Mouse (Mus musculus) liver, adult 2 months (tissue): ENCODE results near the gene Nudcd3. TPM values are rescaled to one million over a fixed set of nuclear protein-coding genes. Genes with fewer than 3 reads are reported as not detected.

ENCODE experiments used
- DNase-seq: peaks from one replicate; pipeline ENCODE4 v3.0.0-alpha.2; 2011; ENCODE audit warnings: low read depth, low spot score; ENCODE audit errors: extremely low read depth
- H3K27ac ChIP-seq: fragments of 200-500 bp; replicated peaks from 2 replicates; pipeline ENCODE4 v1.5.1; 2012; ENCODE audit warnings: low read depth, mild to moderate bottlenecking, control low read depth, inconsistent platforms, low read length; ENCODE audit not compliant: insufficient read depth
- H3K27me3 ChIP-seq: fragments of 200-500 bp; 2 replicates; pipeline ENCODE4 v1.6.1; 2012; ENCODE audit warnings: mild to moderate bottlenecking, moderate library complexity, low read length, inconsistent platforms; ENCODE audit not compliant: control insufficient read depth, insufficient read depth
- H3K36me3 ChIP-seq: fragments of 200-500 bp; 2 replicates; pipeline ENCODE4 v1.6.1; 2012; ENCODE audit warnings: low read length, inconsistent platforms; ENCODE audit not compliant: control insufficient read depth, insufficient read depth
- H3K4me1 ChIP-seq: fragments of 200-500 bp; 2 replicates; pipeline ENCODE4 v1.6.1; 2011; ENCODE audit warnings: low read length; ENCODE audit not compliant: control insufficient read depth, insufficient read depth
- H3K4me3 ChIP-seq: fragments of 200-500 bp; 2 replicates; pipeline ENCODE4 v1.5.1; 2011; ENCODE audit warnings: low read depth, mild to moderate bottlenecking, control low read depth, low read length, moderate library complexity; ENCODE audit not compliant: insufficient read depth
- H3K79me2 ChIP-seq: fragments of 200-500 bp; 2 replicates; pipeline ENCODE4 v1.6.1; 2012; ENCODE audit warnings: inconsistent platforms, mild to moderate bottlenecking, low read length, moderate library complexity; ENCODE audit not compliant: control insufficient read depth, insufficient read depth
- H3K9ac ChIP-seq: fragments of 200-500 bp; 2 replicates; pipeline ENCODE4 v1.6.1; 2012; ENCODE audit warnings: low read depth, mild to moderate bottlenecking, control low read depth, inconsistent platforms, low read length
- CTCF ChIP-seq: fragments of 200-500 bp; IDR thresholded peaks from 2 replicates; pipeline ENCODE4 v1.5.1; 2011; ENCODE audit warnings: low read depth, low read length, control low read depth
- POLR2A ChIP-seq: fragments of 200-500 bp; IDR thresholded peaks from 2 replicates; pipeline ENCODE4 v1.6.1; 2011; ENCODE audit warnings: low read length, control low read depth; ENCODE audit not compliant: insufficient read depth; ENCODE audit errors: extremely low read depth
- WGBS: fragments of 180-500 bp; shearing (Covaris S2); methylation state at CpG from one replicate; pipeline ENCODE4 v1.1.7; 2018; 5-methylcytosine and 5-hydroxymethylcytosine counted together
- polyA plus RNA-seq: library from polyadenylated mRNA; depleted of rRNA; stranded (reverse); fragments of >200 nt; gene quantifications from 2 replicates; pipeline ENCODE4 v1.2.3, GENCODE M21; 2012
- total RNA-seq: library from RNA; depleted of rRNA; stranded (reverse); fragments of >200 nt; gene quantifications from 2 replicates; pipeline ENCODE4 v1.2.3, GENCODE M21; 2014

Gene Nudcd3
- total and polyA plus RNA-seq, 2 experiments, result 10.6 to 16.7 TPM

- H3K4me1 ChIP-seq, result no peaks in the 10 kb centered on the region
- no peaks in the 10 kb centered on the region for H3K27me3 ChIP-seq
- no peaks in the 10 kb centered on the region; the same call in 1 of the 2 replicates for H3K79me2 ChIP-seq
- H3K36me3 ChIP-seq, result no peaks in the 10 kb centered on the region
- H3K4me3 ChIP-seq, result no peak overlapping the region
- no peak overlapping the region for H3K27ac ChIP-seq
- no peak for DNase-seq
- H3K9ac ChIP-seq, result no peak overlapping the region
- TF ChIP-seq POLR2A (no peak), CTCF (no peak)
- 81% methylated on average over 1 of the region's 1 CpGs for WGBS
Observed at GRCm38 (mm10) chr11:6130578-6130977, 69.6 kb downstream of the Nudcd3 start.

- no peaks in the 10 kb centered on the region for H3K27me3 ChIP-seq
- WGBS, result 100% methylated on average over 1 of the region's 1 CpGs
- H3K79me2 ChIP-seq, result no peaks in the 10 kb centered on the region
- H3K27ac ChIP-seq, result no peak overlapping the region
- no peak overlapping the region for H3K4me3 ChIP-seq
- no peak overlapping the region for H3K9ac ChIP-seq
- TF ChIP-seq POLR2A (no peak), CTCF (no peak)
- H3K36me3 ChIP-seq, result 0 out of 2 replicates have a peak, but pooled peaks cover 2% of the 10 kb centered on the region
- H3K4me1 ChIP-seq, result no peaks in the 10 kb centered on the region
- DNase-seq, result no peak
Observed at GRCm38 (mm10) chr11:6123605-6124120, 76.6 kb downstream of the Nudcd3 start.

GRCm38 (mm10) chr11:6122631-6123030 is 77.6 kb downstream of the Nudcd3 start:
- Histone ChIP-seq H3K9ac (no peak overlapping the region), H3K27ac (no peak overlapping the region), H3K4me1 (no peaks in the 10 kb centered on the region), H3K27me3 (no peaks in the 10 kb centered on the region), H3K36me3 (0 out of 2 replicates have a peak, but pooled peaks cover 2% of the 10 kb centered on the region), H3K4me3 (no peak overlapping the region), H3K79me2 (no peaks in the 10 kb centered on the region)
- 87% methylated on average over 5 of the region's 5 CpGs for WGBS
- no peak for DNase-seq
- TF ChIP-seq POLR2A, result no peak
- no peak for TF ChIP-seq CTCF

GRCm38 (mm10) chr11:6120596-6120995 is 79.6 kb downstream of the Nudcd3 start:
- H3K9ac ChIP-seq, result no peak overlapping the region
- WGBS, result 90% methylated on average over 11 of the region's 11 CpGs

GRCm38 (mm10) chr11:6120001-6120400 is 80.2 kb downstream of the Nudcd3 start:
- Histone ChIP-seq H3K4me3 (no peak overlapping the region), H3K4me1 (no peaks in the 10 kb centered on the region), H3K9ac (no peak overlapping the region), H3K36me3 (no peaks in the 10 kb centered on the region), H3K79me2 (no peaks in the 10 kb centered on the region), H3K27ac (no peak overlapping the region), H3K27me3 (no peaks in the 10 kb centered on the region)
- no peak for TF ChIP-seq CTCF
- no peak for TF ChIP-seq POLR2A
- no peak for DNase-seq
- 97% methylated on average over 6 of the region's 6 CpGs for WGBS

More at GRCm38 (mm10) chr11:6120596-6120995, 79.6 kb downstream of the Nudcd3 start:
- Histone ChIP-seq H3K4me1 (no peaks in the 10 kb centered on the region), H3K27ac (no peak overlapping the region), H3K79me2 (no peaks in the 10 kb centered on the region), H3K36me3 (0 out of 2 replicates have a peak, but pooled peaks cover 2% of the 10 kb centered on the region), H3K27me3 (no peaks in the 10 kb centered on the region), H3K4me3 (no peak overlapping the region)
- no peak for TF ChIP-seq CTCF
- TF ChIP-seq POLR2A, result no peak
- no peak for DNase-seq

GRCm38 (mm10) chr11:6119312-6119711 is 80.9 kb downstream of the Nudcd3 start:
- WGBS, result 89% methylated on average over 11 of the region's 11 CpGs
- H3K9ac ChIP-seq, result no peak overlapping the region
- no peak for TF ChIP-seq POLR2A
- no peak for TF ChIP-seq CTCF
- H3K27me3 ChIP-seq, result no peaks in the 10 kb centered on the region
- H3K36me3 ChIP-seq, result no peaks in the 10 kb centered on the region
- no peaks in the 10 kb centered on the region for H3K4me1 ChIP-seq
- H3K79me2 ChIP-seq, result no peaks in the 10 kb centered on the region
- H3K27ac ChIP-seq, result no peak overlapping the region
- no peak overlapping the region for H3K4me3 ChIP-seq
- DNase-seq, result no peak
